Mouse (Mus musculus) regulatory T cell (primary cell): ENCODE results near the gene Gpr62.

Source experiments
- in situ Hi-C: fragments of 300-600 bp; cut with MboI, MseI; formaldehyde crosslinking; loops from one replicate; pipeline ENCODE4 v1.15.1; 2025; ENCODE audit warnings: high pct_unique_total_duplicates

Gpr62 gene

GRCm38 (mm10) chr9:106456325-106457162, 9.2 kb downstream of the Gpr62 start:
- in situ Hi-C loops, result no loop called here

- in situ Hi-C loops, result no loop called here
Measured at GRCm38 (mm10) chr9:106454888-106455681, 10.7 kb downstream of the Gpr62 start.

GRCm38 (mm10) chr9:106454071-106454761, 11.5 kb downstream of the Gpr62 start:
- in situ Hi-C loops, result no loop called here

GRCm38 (mm10) chr9:106453271-106454070, 12.3 kb downstream of the Gpr62 start, which contains the start of gene Pcbp4:
Gene Pcbp4, plus strand, starts transcription at chr9:106453291.
- in situ Hi-C loops, result no loop called here

GRCm38 (mm10) chr9:106452821-106453220, 12.9 kb downstream of the Gpr62 start:
- in situ Hi-C loops, result no loop called here

- in situ Hi-C loops, result no loop called here
Measured at GRCm38 (mm10) chr9:106452351-106452750, 13.4 kb downstream of the Gpr62 start.

- in situ Hi-C loops, result no loop called here
Measured at GRCm38 (mm10) chr9:106451899-106452298, 13.8 kb downstream of the Gpr62 start.

- in situ Hi-C loops, result no loop called here
Measured at GRCm38 (mm10) chr9:106451298-106451697, 14.4 kb downstream of the Gpr62 start.

GRCm38 (mm10) chr9:106450661-106451060, 15.1 kb downstream of the Gpr62 start:
- in situ Hi-C loops, result no loop called here

- in situ Hi-C loops, result loop anchor here (25.0 kb wide), 1 partner anchor 963 kb away; no protein-coding TSS in a partner anchor
Measured at GRCm38 (mm10) chr9:106449947-106450346, 15.8 kb downstream of the Gpr62 start.

GRCm38 (mm10) chr9:106448498-106449031, 17.2 kb downstream of the Gpr62 start:
- in situ Hi-C loops, result loop anchor here (25.0 kb wide), 1 partner anchor 961 kb away; no protein-coding TSS in a partner anchor

- in situ Hi-C loops, result loop anchor here (25.0 kb wide), 1 partner anchor 961 kb away; no protein-coding TSS in a partner anchor
Measured at GRCm38 (mm10) chr9:106447951-106448350, 17.8 kb downstream of the Gpr62 start.

- in situ Hi-C loops, result loop anchor here (25.0 kb wide), 1 partner anchor 960 kb away; no protein-coding TSS in a partner anchor
Measured at GRCm38 (mm10) chr9:106447348-106447747, 18.4 kb downstream of the Gpr62 start, which contains the start of the genes Abhd14b and Abhd14a. Gene Abhd14b, plus strand, starts transcription at chr9:106447459. Gene Abhd14a, minus strand, starts transcription at chr9:106447678.

GRCm38 (mm10) chr9:106444836-106445235, 20.9 kb downstream of the Gpr62 start:
- in situ Hi-C loops, result loop anchor here (25.0 kb wide), 1 partner anchor 958 kb away; no protein-coding TSS in a partner anchor

GRCm38 (mm10) chr9:106442680-106443079, 23.1 kb downstream of the Gpr62 start:
- in situ Hi-C loops, result loop anchor here (25.0 kb wide), 1 partner anchor 955 kb away; no protein-coding TSS in a partner anchor

GRCm38 (mm10) chr9:106436566-106436965, 29.2 kb downstream of the Gpr62 start:
- in situ Hi-C loops, result loop anchor here (5.0 to 25.0 kb wide), 3 partner anchors 41 to 949 kb away; partner anchors contain the start of genes Parp3 and Rrp9

- in situ Hi-C loops, result loop anchor here (10.0 to 25.0 kb wide), 2 partner anchors 269 to 946 kb away; no protein-coding TSS in a partner anchor
Measured at GRCm38 (mm10) chr9:106433389-106433788, 32.3 kb downstream of the Gpr62 start.

GRCm38 (mm10) chr9:106430015-106430264, 35.8 kb downstream of the Gpr62 start:
- in situ Hi-C loops, result loop anchor here (10.0 to 25.0 kb wide), 2 partner anchors 265 to 943 kb away; no protein-coding TSS in a partner anchor

- in situ Hi-C loops, result loop anchor here (10.0 to 25.0 kb wide), 2 partner anchors 265 to 942 kb away; no protein-coding TSS in a partner anchor
Measured at GRCm38 (mm10) chr9:106429221-106430014, 36.3 kb downstream of the Gpr62 start, which contains the start of gene Rpl29. Gene Rpl29, plus strand, starts transcription at chr9:106429454.
